Mouse (Mus musculus): Measurements from ENCODE around the gene Aox4.

The Aox4 gene

GRCm38 (mm10) chr1:58230542-58230941 is 20.3 kb downstream of the Aox4 start:
- no peak for TF ChIP-seq GATA4 (IDR thresholded peaks at IDR 0.05; ENCODE audit: insufficient replicate concordance, low read length)

GRCm38 (mm10) chr1:58235405-58235804 is 25.2 kb downstream of the Aox4 start:
- no peak for TF ChIP-seq GATA4 (IDR thresholded peaks at IDR 0.05; ENCODE audit: insufficient replicate concordance, low read length)

- TF ChIP-seq GATA4 (IDR thresholded peaks at IDR 0.05; ENCODE audit: insufficient replicate concordance, low read length): no peak
Measured at GRCm38 (mm10) chr1:58237527-58238299, 27.5 kb downstream of the Aox4 start.

GRCm38 (mm10) chr1:58238440-58238839 is 28.2 kb downstream of the Aox4 start:
- TF ChIP-seq GATA4 (IDR thresholded peaks at IDR 0.05; ENCODE audit: insufficient replicate concordance, low read length): no peak

- no peak for TF ChIP-seq GATA4 (IDR thresholded peaks at IDR 0.05; ENCODE audit: insufficient replicate concordance, low read length)
Measured at GRCm38 (mm10) chr1:58238961-58239360, 28.8 kb downstream of the Aox4 start.

- TF ChIP-seq GATA4 (IDR thresholded peaks at IDR 0.05; ENCODE audit: insufficient replicate concordance, low read length): no peak
Measured at GRCm38 (mm10) chr1:58240347-58240746, 30.1 kb downstream of the Aox4 start.

- no peak for TF ChIP-seq GATA4 (IDR thresholded peaks at IDR 0.05; ENCODE audit: insufficient replicate concordance, low read length)
Measured at GRCm38 (mm10) chr1:58244487-58244886, 34.3 kb downstream of the Aox4 start.

GRCm38 (mm10) chr1:58248518-58248917 is 38.3 kb downstream of the Aox4 start:
- TF ChIP-seq GATA4 (IDR thresholded peaks at IDR 0.05; ENCODE audit: insufficient replicate concordance, low read length): no peak

- TF ChIP-seq GATA4 (IDR thresholded peaks at IDR 0.05; ENCODE audit: insufficient replicate concordance, low read length): no peak
Measured at GRCm38 (mm10) chr1:58253466-58253865, 43.3 kb downstream of the Aox4 start.

- no peak for TF ChIP-seq GATA4 (IDR thresholded peaks at IDR 0.05; ENCODE audit: insufficient replicate concordance, low read length)
Measured at GRCm38 (mm10) chr1:58257195-58257991, 47.2 kb downstream of the Aox4 start.

GRCm38 (mm10) chr1:58260311-58260710 is 50.1 kb downstream of the Aox4 start:
- no peak for TF ChIP-seq GATA4 (IDR thresholded peaks at IDR 0.05; ENCODE audit: insufficient replicate concordance, low read length)

- TF ChIP-seq GATA4 (IDR thresholded peaks at IDR 0.05; ENCODE audit: insufficient replicate concordance, low read length): no peak
Measured at GRCm38 (mm10) chr1:58268231-58268630, 58.0 kb downstream of the Aox4 start.

GRCm38 (mm10) chr1:58270807-58271569 is 60.8 kb downstream of the Aox4 start:
- no peak for TF ChIP-seq GATA4 (IDR thresholded peaks at IDR 0.05; ENCODE audit: insufficient replicate concordance, low read length)

GRCm38 (mm10) chr1:58275879-58276278 is 65.7 kb downstream of the Aox4 start:
- no peak for TF ChIP-seq GATA4 (IDR thresholded peaks at IDR 0.05; ENCODE audit: insufficient replicate concordance, low read length)

- no peak for TF ChIP-seq GATA4 (IDR thresholded peaks at IDR 0.05; ENCODE audit: insufficient replicate concordance, low read length)
Measured at GRCm38 (mm10) chr1:58278026-58278425, 67.8 kb downstream of the Aox4 start, which contains the start of gene Aox2. Gene Aox2 (plus strand): TSS chr1:58278326.

Measured in liver, adult (tissue).